Mouse (Mus musculus): ENCODE measurements at regions not wholly inside any gene's neighbourhood (a gene's known extent, or its start where the extent isn't known, plus 50 kb on each side); places are given as distances from the start of the nearest gene placed in this dataset.
A peak's percentile ranks its signal among the peaks of the same experiment; 100 is the strongest.

DNA sequence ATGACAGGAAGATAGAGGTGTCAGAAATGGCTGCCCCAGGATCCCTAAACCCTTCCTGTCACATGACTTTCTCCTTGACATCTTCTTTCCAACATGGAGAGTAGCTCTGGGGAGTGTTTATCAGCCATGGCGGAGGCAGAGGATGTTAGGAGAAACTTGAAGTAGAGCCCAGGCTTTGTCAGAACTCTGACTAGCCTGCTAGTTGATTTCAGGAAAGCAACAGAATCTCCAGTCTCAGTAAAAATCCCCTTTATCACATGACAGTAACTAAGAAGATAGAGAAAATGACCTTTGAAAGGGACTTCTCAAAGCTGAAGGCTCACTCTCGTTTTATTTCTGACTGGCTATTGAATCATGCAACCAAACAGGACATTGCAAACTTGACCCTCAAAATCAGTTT, 76.3 kb upstream of the Glrp1 start:
- WGBS: 52% methylated on average over 2 of the region's 2 CpGs
- H3K27ac ChIP-seq (ENCODE audit: control insufficient read depth, insufficient read depth, low read depth, low read length, poor library complexity): no peak overlapping the region
- TF ChIP-seq POLR2A (IDR thresholded peaks at IDR 0.05; ENCODE audit: borderline replicate concordance, control insufficient read depth, low read depth, low read length) (no peak), CTCF (IDR thresholded peaks at IDR 0.05; ENCODE audit: control insufficient read depth, insufficient read depth, low read length) (no peak)
- no peak overlapping the region for H3K4me3 ChIP-seq (replicated peaks; ENCODE audit: control insufficient read depth, low read depth, low read length)
- peaks cover 8% of the 10 kb centered on the region for H3K4me1 ChIP-seq (ENCODE audit: control insufficient read depth, insufficient read depth, low read length)

DNA sequence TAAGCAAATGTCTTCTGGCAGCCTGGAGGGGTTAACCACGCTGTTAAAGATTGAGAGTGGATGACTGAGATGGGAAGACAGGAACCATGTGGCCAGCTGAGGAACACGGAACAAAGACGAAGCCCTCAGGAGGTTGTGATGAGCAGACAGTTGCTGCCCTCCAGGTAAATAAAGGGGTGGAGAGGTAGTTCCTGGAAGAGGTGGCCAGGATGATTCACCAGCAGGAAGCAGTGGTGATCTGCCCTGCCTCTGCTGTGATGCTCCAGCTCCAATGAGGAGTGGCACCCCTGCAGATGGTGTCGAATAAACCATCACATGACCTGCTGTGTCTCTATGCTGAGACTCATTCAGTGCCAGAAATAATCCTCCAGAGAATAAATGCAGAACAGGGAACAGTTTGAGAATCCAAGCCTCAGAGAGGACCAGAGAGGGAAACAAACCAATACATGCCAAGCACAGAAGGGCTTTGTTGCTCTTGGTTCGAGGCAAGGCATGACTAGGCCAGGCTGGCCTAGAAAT, 74.7 kb upstream of the Glrp1 start:
- peaks cover 8% of the 10 kb centered on the region for H3K4me1 ChIP-seq (ENCODE audit: control insufficient read depth, insufficient read depth, low read length)
- no peak overlapping the region for H3K27ac ChIP-seq (ENCODE audit: control insufficient read depth, insufficient read depth, low read depth, low read length, poor library complexity)
- TF ChIP-seq POLR2A (IDR thresholded peaks at IDR 0.05; ENCODE audit: borderline replicate concordance, control insufficient read depth, low read depth, low read length) (no peak), CTCF (IDR thresholded peaks at IDR 0.05; ENCODE audit: control insufficient read depth, insufficient read depth, low read length) (no peak)
- H3K4me3 ChIP-seq (replicated peaks; ENCODE audit: control insufficient read depth, low read depth, low read length): no peak overlapping the region
- 42% methylated on average over 5 of the region's 5 CpGs for WGBS

DNA sequence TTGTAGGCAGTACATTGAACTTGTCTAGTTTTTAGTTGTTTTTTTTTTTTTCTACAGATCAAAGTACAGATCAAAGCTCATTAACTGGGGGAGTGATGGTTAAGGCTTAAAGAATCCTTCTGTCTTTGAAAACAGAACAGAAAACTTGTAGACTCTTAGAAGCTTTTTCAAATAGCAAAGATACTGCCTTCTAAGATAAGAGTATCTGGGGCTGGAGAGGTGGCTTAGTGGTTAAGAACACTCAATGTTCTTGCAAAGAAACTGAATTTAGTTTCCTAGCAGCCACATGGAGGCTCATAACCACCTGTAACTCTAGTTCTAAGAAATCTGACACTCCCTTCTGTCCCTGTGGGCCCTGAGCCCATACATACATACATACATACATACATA, 68.4 kb upstream of the Glrp1 start:
- H3K4me1 ChIP-seq (ENCODE audit: control insufficient read depth, insufficient read depth, low read length): peaks cover 2% of the 10 kb centered on the region; the same call in 1 of the 2 replicates

DNA sequence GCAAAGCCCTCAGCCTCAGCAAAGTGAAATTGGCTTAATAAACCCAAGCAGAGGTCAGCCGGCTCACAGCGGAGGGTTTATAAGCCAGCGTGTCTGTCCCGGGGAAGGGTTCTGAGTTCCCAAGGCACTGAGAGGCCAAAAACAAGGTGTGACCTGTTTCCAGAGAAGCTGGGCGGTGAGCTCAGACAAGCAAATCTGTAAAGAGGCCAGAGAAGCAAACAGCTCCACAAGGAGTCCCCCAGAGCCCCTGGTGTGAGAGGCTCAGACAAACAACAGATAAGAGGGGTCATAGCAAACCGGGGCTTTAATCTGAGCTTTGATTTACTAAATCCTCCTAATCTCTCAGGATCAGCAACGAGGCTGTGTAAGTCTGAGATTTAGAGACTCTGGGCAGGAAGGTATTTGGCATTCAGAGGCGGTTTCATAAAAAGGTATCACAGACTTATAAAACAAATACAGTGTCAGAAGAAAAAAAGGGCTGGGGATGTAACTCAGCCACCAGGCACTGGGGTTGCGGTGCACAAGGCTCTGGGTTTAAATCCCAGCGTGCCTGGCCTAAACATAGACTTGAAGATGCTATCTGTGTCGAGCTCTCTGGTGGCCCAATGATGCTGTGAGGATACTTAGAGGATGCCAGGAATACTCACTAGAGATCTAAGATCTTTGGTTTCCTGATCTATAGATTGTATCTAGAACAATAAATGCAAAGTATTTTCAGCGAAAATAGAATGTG, 67.8 kb upstream of the Glrp1 start:
- Histone ChIP-seq H3K27ac (ENCODE audit: control insufficient read depth, insufficient read depth, low read depth, low read length, poor library complexity) (no peak overlapping the region; the same call in 1 of the 2 replicates), H3K4me3 (replicated peaks; ENCODE audit: control insufficient read depth, low read depth, low read length) (no peak overlapping the region), H3K4me1 (ENCODE audit: control insufficient read depth, insufficient read depth, low read length) (peaks cover 2% of the 10 kb centered on the region; the same call in 1 of the 2 replicates)
- TF ChIP-seq CTCF (IDR thresholded peaks at IDR 0.05; ENCODE audit: control insufficient read depth, insufficient read depth, low read length): no peak
- no peak for TF ChIP-seq POLR2A (IDR thresholded peaks at IDR 0.05; ENCODE audit: borderline replicate concordance, control insufficient read depth, low read depth, low read length)
- 81% methylated on average over 12 of the region's 12 CpGs for WGBS

More for the DNA sequence above, 68.4 kb upstream of the Glrp1 start:
- Histone ChIP-seq H3K27ac (ENCODE audit: control insufficient read depth, insufficient read depth, low read depth, low read length, poor library complexity) (no peak overlapping the region), H3K4me3 (replicated peaks; ENCODE audit: control insufficient read depth, low read depth, low read length) (no peak overlapping the region)
- TF ChIP-seq CTCF (IDR thresholded peaks at IDR 0.05; ENCODE audit: control insufficient read depth, insufficient read depth, low read length) (no peak), POLR2A (IDR thresholded peaks at IDR 0.05; ENCODE audit: borderline replicate concordance, control insufficient read depth, low read depth, low read length) (no peak)

DNA sequence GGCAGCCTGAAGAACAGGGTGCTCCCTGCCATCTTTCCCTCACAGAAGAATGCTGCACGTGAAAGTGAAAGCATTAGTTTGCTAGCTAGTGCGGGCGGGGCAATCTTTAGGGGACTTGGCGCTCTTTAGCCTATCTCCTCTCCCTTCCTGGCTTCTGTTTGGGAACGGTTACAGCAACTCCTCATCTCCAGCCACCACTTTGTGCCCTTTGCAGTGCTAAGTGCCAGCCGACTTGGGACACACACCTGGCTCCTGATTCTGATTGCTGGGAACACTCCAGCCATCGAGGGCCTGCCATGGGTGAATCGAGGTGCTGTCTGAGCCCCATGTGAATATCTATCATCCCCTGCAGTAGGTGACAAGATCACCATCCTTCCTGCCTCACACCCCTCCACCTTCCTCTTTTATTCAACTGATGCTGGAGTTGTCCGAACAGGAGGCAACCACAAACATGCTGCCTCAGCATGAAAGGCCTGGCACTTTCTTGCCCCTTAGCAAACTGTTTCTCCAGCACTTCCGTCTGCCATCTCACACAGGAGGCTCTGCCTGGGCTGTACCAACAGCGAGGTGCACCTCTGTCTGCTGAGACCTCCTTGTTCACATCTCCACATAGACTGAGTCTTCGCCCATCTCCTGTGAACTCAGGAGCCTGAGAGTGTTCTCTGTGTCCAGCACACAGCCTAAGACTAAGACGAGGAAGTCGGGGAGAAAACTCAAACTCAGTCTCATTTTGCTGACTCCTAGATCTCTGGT, 66.2 kb upstream of the Glrp1 start:
- WGBS: 10% methylated on average over 14 of the region's 14 CpGs
- H3K4me3 ChIP-seq (replicated peaks; ENCODE audit: control insufficient read depth, low read depth, low read length): peak overlapping the region; percentile 11
- TF ChIP-seq CTCF (IDR thresholded peaks at IDR 0.05; ENCODE audit: control insufficient read depth, insufficient read depth, low read length): no peak
- no peak for TF ChIP-seq POLR2A (IDR thresholded peaks at IDR 0.05; ENCODE audit: borderline replicate concordance, control insufficient read depth, low read depth, low read length)
- H3K4me1 ChIP-seq (ENCODE audit: control insufficient read depth, insufficient read depth, low read length): peaks cover 2% of the 10 kb centered on the region; the same call in 1 of the 2 replicates
- H3K27ac ChIP-seq (ENCODE audit: control insufficient read depth, insufficient read depth, low read depth, low read length, poor library complexity): no peak overlapping the region

DNA sequence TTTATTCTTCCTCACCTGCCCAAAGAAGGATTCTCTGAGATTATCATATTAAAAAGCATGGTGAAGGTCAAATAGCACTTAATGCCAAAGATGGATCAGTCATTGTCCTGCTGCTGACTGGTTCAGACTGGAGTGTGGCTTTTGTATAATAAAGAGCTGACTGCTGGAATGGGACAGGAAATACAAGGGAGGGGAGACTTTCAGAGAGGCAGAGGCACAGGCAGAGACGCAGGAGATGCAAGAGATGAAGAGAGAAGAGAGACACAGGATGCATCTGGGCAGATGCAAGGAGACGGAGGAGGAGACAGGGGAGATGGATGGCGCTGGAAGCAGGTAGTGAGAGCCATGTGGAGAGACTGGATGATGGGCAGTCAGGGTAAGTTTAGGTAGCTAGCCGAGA, 65.4 kb upstream of the Glrp1 start:
- Histone ChIP-seq H3K4me1 (ENCODE audit: control insufficient read depth, insufficient read depth, low read length) (peaks cover 2% of the 10 kb centered on the region; the same call in 1 of the 2 replicates), H3K27ac (ENCODE audit: control insufficient read depth, insufficient read depth, low read depth, low read length, poor library complexity) (no peak overlapping the region), H3K4me3 (replicated peaks; ENCODE audit: control insufficient read depth, low read depth, low read length) (no peak overlapping the region)
- TF ChIP-seq CTCF (IDR thresholded peaks at IDR 0.05; ENCODE audit: control insufficient read depth, insufficient read depth, low read length): no peak
- no peak for TF ChIP-seq POLR2A (IDR thresholded peaks at IDR 0.05; ENCODE audit: borderline replicate concordance, control insufficient read depth, low read depth, low read length)
- WGBS: 64% methylated on average over 4 of the region's 4 CpGs

DNA sequence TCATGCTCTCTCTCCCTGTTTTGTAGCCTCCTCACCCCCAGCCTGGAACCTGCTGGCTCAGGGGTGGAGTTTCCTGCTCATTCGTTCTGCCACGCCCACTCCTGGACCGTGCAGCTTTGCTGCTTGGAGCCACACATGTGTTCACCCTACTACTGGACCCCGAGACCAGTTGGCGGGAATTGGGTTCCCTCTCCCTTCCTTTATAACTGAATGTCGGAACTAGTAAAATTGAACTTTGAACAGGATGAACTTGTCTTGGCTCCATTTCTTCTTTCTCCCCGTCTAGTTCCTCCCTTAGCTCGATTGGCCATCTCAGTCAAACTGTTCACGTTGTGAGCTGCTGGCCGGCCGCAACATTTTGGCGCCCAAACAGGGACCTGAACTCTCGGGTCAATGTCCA, 62.3 kb upstream of the Glrp1 start:
- WGBS: 85% methylated on average over 13 of the region's 13 CpGs
- Histone ChIP-seq H3K4me3 (replicated peaks; ENCODE audit: control insufficient read depth, low read depth, low read length) (no peak overlapping the region), H3K27ac (ENCODE audit: control insufficient read depth, insufficient read depth, low read depth, low read length, poor library complexity) (no peak overlapping the region), H3K4me1 (ENCODE audit: control insufficient read depth, insufficient read depth, low read length) (peaks cover 2% of the 10 kb centered on the region; the same call in 1 of the 2 replicates)
- TF ChIP-seq POLR2A (IDR thresholded peaks at IDR 0.05; ENCODE audit: borderline replicate concordance, control insufficient read depth, low read depth, low read length) (no peak), CTCF (IDR thresholded peaks at IDR 0.05; ENCODE audit: control insufficient read depth, insufficient read depth, low read length) (no peak)

DNA sequence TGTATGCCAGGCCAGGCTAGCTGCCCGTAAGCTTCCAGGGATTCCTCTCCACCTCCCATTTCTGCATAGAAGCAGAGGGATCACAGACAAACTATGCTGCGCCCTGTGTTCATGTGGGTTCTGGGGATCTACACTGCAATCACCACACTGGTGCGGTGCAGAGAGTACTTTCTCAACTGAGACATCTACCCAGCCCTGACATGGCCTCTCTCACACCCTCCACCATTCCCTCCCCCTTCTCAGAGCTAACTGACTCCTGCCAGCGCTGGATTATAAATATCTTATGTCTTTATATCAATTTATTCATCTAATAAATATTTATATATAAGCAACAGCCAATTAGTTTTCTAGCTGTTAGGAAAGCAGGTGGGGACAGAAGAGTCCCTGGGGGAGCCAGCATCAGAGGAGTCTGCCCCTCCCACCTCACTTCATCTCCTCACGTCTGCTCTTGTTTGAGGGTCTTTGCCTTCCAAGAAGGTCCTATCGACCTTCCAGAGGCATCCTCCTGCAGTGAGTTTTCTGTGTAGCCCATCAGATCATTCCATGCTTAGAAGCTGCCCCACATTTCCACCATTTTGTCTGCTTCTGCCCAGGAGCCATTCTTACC, 58.7 kb upstream of the Glrp1 start:
- no peaks in the 10 kb centered on the region for H3K4me1 ChIP-seq (ENCODE audit: control insufficient read depth, insufficient read depth, low read length)
- no peak overlapping the region for H3K4me3 ChIP-seq (replicated peaks; ENCODE audit: control insufficient read depth, low read depth, low read length)
- 81% methylated on average over 6 of the region's 6 CpGs for WGBS
- H3K27ac ChIP-seq (ENCODE audit: control insufficient read depth, insufficient read depth, low read depth, low read length, poor library complexity): no peak overlapping the region
- TF ChIP-seq CTCF (IDR thresholded peaks at IDR 0.05; ENCODE audit: control insufficient read depth, insufficient read depth, low read length) (no peak), POLR2A (IDR thresholded peaks at IDR 0.05; ENCODE audit: borderline replicate concordance, control insufficient read depth, low read depth, low read length) (no peak)
